Mouse (Mus musculus) MEL (cell line): ENCODE data around the gene Pde1c. TPM values are rescaled to one million over a fixed set of nuclear protein-coding genes. Genes with fewer than 3 reads are reported as not detected.

Source experiments
- DNase-seq: peaks from one replicate; pipeline ENCODE4 v3.0.0; 2011; ENCODE audit warnings: low read depth, low spot score
- H3K27ac ChIP-seq: 2 replicates; pipeline ENCODE4 v1.5.1; 2012; ENCODE audit warnings: low read depth, mild to moderate bottlenecking, control low read depth, low read length, moderate library complexity; ENCODE audit not compliant: control insufficient read depth
- H3K27me3 ChIP-seq, 2 experiments: fragments of 150-350 bp in 1 of 2; sonication (generic) in 1 of 2; 2 replicates each; pipeline ENCODE4 v1.6.1; 2012; ENCODE audit warnings: low read length in 2 of 2, mild to moderate bottlenecking in 2 of 2, improper control_type of control experiment in 1 of 2, moderate library complexity in 1 of 2; ENCODE audit not compliant: insufficient read depth in 2 of 2, control insufficient read depth in 1 of 2
- H3K36me3 ChIP-seq, 2 experiments: 2 replicates each; pipeline ENCODE4 v1.6.1; 2012 to 2014; ENCODE audit warnings: low read length in 2 of 2, improper control_type of control experiment in 1 of 2, inconsistent platforms in 1 of 2, mild to moderate bottlenecking in 1 of 2; ENCODE audit not compliant: insufficient read depth in 2 of 2, control insufficient read depth in 1 of 2
- H3K4me1 ChIP-seq, 2 experiments: fragments of 150-350 bp in 1 of 2; sonication (generic) in 1 of 2; 2 replicates each; pipeline ENCODE4 v1.6.1; 2012; ENCODE audit warnings: low read length in 2 of 2, improper control_type of control experiment in 1 of 2, mild to moderate bottlenecking in 1 of 2; ENCODE audit not compliant: insufficient read depth in 2 of 2, control insufficient read depth in 1 of 2
- H3K4me3 ChIP-seq, 2 experiments: fragments of 150-350 bp in 1 of 2; sonication (generic) in 1 of 2; 2 replicates each; pipeline ENCODE4 v1.5.1; 2012; ENCODE audit warnings: low read depth in 2 of 2, low read length in 2 of 2, mild to moderate bottlenecking in 2 of 2, moderate library complexity in 2 of 2, control low read depth in 1 of 2, improper control_type of control experiment in 1 of 2; ENCODE audit not compliant: control insufficient read depth in 1 of 2, insufficient read depth in 1 of 2
- H3K79me2 ChIP-seq: 2 replicates; pipeline ENCODE4 v1.6.1; 2012; ENCODE audit warnings: mild to moderate bottlenecking, low read length, moderate library complexity; ENCODE audit not compliant: control insufficient read depth, poor library complexity, insufficient read depth
- H3K9ac ChIP-seq: 2 replicates; pipeline ENCODE4 v1.6.1; 2012; ENCODE audit warnings: low read depth, mild to moderate bottlenecking, control low read depth, low read length, moderate library complexity; ENCODE audit not compliant: control insufficient read depth, poor library complexity, severe bottlenecking
- H3K9me3 ChIP-seq: fragments of 150-350 bp; sonication (generic); replicated peaks from 2 replicates; pipeline ENCODE4 v1.6.1; 2012; ENCODE audit warnings: mild to moderate bottlenecking, low read length, improper control_type of control experiment, moderate library complexity; ENCODE audit not compliant: insufficient read depth
- CHD1 ChIP-seq: IDR thresholded peaks from 2 replicates; pipeline ENCODE4 v1.6.1; 2012; ENCODE audit warnings: low read depth, mild to moderate bottlenecking, inconsistent platforms, low read length, improper control_type of control experiment
- CHD2 ChIP-seq: IDR thresholded peaks from 2 replicates; pipeline ENCODE4 v1.6.1; 2011; ENCODE audit warnings: low read length, improper control_type of control experiment
- E2F4 ChIP-seq: IDR thresholded peaks from 2 replicates; pipeline ENCODE4 v1.6.1; 2011; ENCODE audit warnings: low read depth, low read length, improper control_type of control experiment, borderline replicate concordance
- ELF1 ChIP-seq: IDR thresholded peaks from 2 replicates; pipeline ENCODE4 v1.6.1; 2014; ENCODE audit warnings: low read depth, mild to moderate bottlenecking, inconsistent platforms, low read length, improper control_type of control experiment, moderate library complexity
- GABPA ChIP-seq: IDR thresholded peaks from 2 replicates; pipeline ENCODE4 v1.6.1; 2012; ENCODE audit warnings: low read depth, mild to moderate bottlenecking, inconsistent platforms, low read length, improper control_type of control experiment, moderate library complexity
- HCFC1 ChIP-seq: IDR thresholded peaks from 2 replicates; pipeline ENCODE4 v1.6.1; 2012; ENCODE audit warnings: low read depth, mild to moderate bottlenecking, inconsistent platforms, low read length, improper control_type of control experiment, moderate library complexity
- MAFK ChIP-seq: IDR thresholded peaks from 2 replicates; pipeline ENCODE4 v1.6.1; 2011; ENCODE audit warnings: low read depth, mild to moderate bottlenecking, low read length, improper control_type of control experiment, borderline replicate concordance
- MAX ChIP-seq: IDR thresholded peaks from 2 replicates; pipeline ENCODE4 v1.6.1; 2011; ENCODE audit warnings: low read length, improper control_type of control experiment
- MXI1 ChIP-seq: IDR thresholded peaks from 2 replicates; pipeline ENCODE4 v1.6.1; 2011; ENCODE audit warnings: mild to moderate bottlenecking, low read depth, low read length, improper control_type of control experiment
- NELFE ChIP-seq: IDR thresholded peaks from 2 replicates; pipeline ENCODE4 v1.6.1; 2011; ENCODE audit warnings: low read depth, low read length, improper control_type of control experiment
- NRF1 ChIP-seq: IDR thresholded peaks from 2 replicates; pipeline ENCODE4 v1.6.1; 2014; ENCODE audit warnings: low read depth, mild to moderate bottlenecking, inconsistent platforms, low read length, improper control_type of control experiment, moderate library complexity; ENCODE audit not compliant: poor library complexity, insufficient read depth, severe bottlenecking
- POLR2A ChIP-seq, 2 experiments: IDR thresholded peaks; 2 replicates each; pipeline ENCODE4 v1.6.1; 2011 to 2012; ENCODE audit warnings: low read length in 2 of 2, mild to moderate bottlenecking in 2 of 2, control low read depth in 1 of 2, improper control_type of control experiment in 1 of 2, low read depth in 1 of 2, moderate library complexity in 1 of 2; ENCODE audit not compliant: control insufficient read depth in 1 of 2, insufficient read depth in 1 of 2, poor library complexity in 1 of 2
- RAD21 ChIP-seq: IDR thresholded peaks from 2 replicates; pipeline ENCODE4 v1.6.1; 2011; ENCODE audit warnings: mild to moderate bottlenecking, low read depth, low read length, improper control_type of control experiment
- RCOR1 ChIP-seq: IDR thresholded peaks from 2 replicates; pipeline ENCODE4 v1.6.1; 2012; ENCODE audit warnings: low read depth, mild to moderate bottlenecking, inconsistent platforms, low read length, improper control_type of control experiment
- SMC3 ChIP-seq: IDR thresholded peaks from 2 replicates; pipeline ENCODE4 v1.6.1; 2011; ENCODE audit warnings: low read depth, low read length, improper control_type of control experiment
- UBTF ChIP-seq: IDR thresholded peaks from 2 replicates; pipeline ENCODE4 v1.6.1; 2012; ENCODE audit warnings: low read depth, mild to moderate bottlenecking, inconsistent platforms, low read length, improper control_type of control experiment, moderate library complexity, borderline replicate concordance; ENCODE audit not compliant: insufficient read depth
- ZC3H11A ChIP-seq: IDR thresholded peaks from 2 replicates; pipeline ENCODE4 v1.6.1; 2012; ENCODE audit warnings: low read depth, mild to moderate bottlenecking, inconsistent platforms, low read length, improper control_type of control experiment
- ZMIZ1 ChIP-seq: IDR thresholded peaks from 2 replicates; pipeline ENCODE4 v1.6.1; 2012; ENCODE audit warnings: low read depth, mild to moderate bottlenecking, inconsistent platforms, low read length, improper control_type of control experiment, moderate library complexity
- polyA plus RNA-seq, 2 experiments: library from polyadenylated mRNA; stranded (reverse) in 1 of 2; unstranded in 1 of 2; fragments of >175 nt in 1 of 2; fragments of >200 nt in 1 of 2; gene quantifications; 2 replicates each; pipeline versions ENCODE4 v1.2.1 to v1.2.4; 2012; ENCODE audit warnings: low replicate concordance in 2 of 2, low read depth in 1 of 2; ENCODE audit not compliant: insufficient read length in 2 of 2, insufficient read depth in 1 of 2, missing spikeins in 1 of 2
- total RNA-seq: library from RNA; depleted of rRNA; stranded (reverse); fragments of 300-350 nt; gene quantifications from 2 replicates; pipeline ENCODE4 v1.2.3, GENCODE M21; 2012

The Pde1c gene
- total and polyA plus RNA-seq, 3 experiments = not detected

- no peaks in the 10 kb centered on the region for H3K9me3 ChIP-seq
- H3K36me3 ChIP-seq = no peaks in the 10 kb centered on the region
- H3K27me3 ChIP-seq = no peaks in the 10 kb centered on the region
- TF ChIP-seq ZMIZ1 (no peak), POLR2A (IDR thresholded peaks at IDR 0.05; ENCODE audit: control insufficient read depth in 1 of 2, insufficient read depth in 1 of 2, low read depth in 1 of 2, low read length in 2 of 2, poor library complexity in 1 of 2) (no peak), MXI1 (no peak), CHD2 (no peak), GABPA (no peak), UBTF (no peak), NELFE (no peak), ZC3H11A (no peak), SMC3 (no peak), RCOR1 (no peak), HCFC1 (no peak), ELF1 (no peak), MAFK (no peak), CHD1 (no peak), NRF1 (no peak), MAX (no peak), E2F4 (no peak), RAD21 (no peak)
- DNase-seq = no peak
- no peaks in the 10 kb centered on the region for H3K4me1 ChIP-seq
- H3K79me2 ChIP-seq = no peaks in the 10 kb centered on the region
- H3K9ac ChIP-seq = no peak overlapping the region
- no peak overlapping the region for H3K4me3 ChIP-seq
- no peak overlapping the region for H3K27ac ChIP-seq
Measured at GRCm38 (mm10) chr6:56044270-56044669, 524.6 kb downstream of the Pde1c start.

DNA sequence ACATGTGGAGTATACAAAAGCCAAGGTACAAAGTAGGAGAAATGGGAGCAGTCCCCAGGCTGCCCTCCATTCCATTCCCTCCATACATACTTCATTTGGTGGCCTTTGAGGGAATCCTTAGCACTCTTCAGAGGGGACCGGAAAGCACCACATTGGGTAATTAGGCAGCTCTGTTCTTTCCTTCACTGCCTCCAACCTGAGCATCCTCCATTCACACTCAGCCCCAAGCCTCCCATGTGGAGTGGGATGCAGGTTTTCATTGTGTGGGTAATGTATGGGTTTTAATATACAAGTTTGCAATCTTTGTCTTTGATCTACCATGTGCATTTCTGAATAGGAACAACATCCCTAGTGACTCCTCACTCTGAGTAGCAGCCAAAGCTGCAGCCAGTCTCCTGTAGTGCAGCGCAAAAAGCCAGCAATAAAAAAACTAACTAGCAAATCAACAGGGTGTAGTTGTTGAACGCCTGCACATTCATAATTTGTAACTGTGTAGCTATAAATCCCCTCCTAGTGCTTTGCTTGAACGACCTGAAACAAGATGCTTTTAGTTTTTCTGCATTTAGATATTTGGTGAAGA is 529.3 kb downstream of the Pde1c start:
- Histone ChIP-seq H3K36me3 (no peaks in the 10 kb centered on the region), H3K79me2 (no peaks in the 10 kb centered on the region), H3K4me3 (no peak overlapping the region), H3K9me3 (no peaks in the 10 kb centered on the region)
- no peak for DNase-seq
- TF ChIP-seq SMC3 = no peak
- TF ChIP-seq, all 39 proteins: peak for 0
- Histone ChIP-seq H3K9ac (no peak overlapping the region), H3K27ac (no peak overlapping the region), H3K4me1 (no peaks in the 10 kb centered on the region), H3K27me3 (no peaks in the 10 kb centered on the region)
